Mouse (Mus musculus): ENCODE measurements around the gene Sla2. TPM values are rescaled to one million over a fixed set of nuclear protein-coding genes. Genes with fewer than 3 reads are reported as not detected.

The Sla2 gene
- total and polyA plus RNA-seq, 3 experiments: 1.1 to 3.8 (median 1.4) TPM

DNA sequence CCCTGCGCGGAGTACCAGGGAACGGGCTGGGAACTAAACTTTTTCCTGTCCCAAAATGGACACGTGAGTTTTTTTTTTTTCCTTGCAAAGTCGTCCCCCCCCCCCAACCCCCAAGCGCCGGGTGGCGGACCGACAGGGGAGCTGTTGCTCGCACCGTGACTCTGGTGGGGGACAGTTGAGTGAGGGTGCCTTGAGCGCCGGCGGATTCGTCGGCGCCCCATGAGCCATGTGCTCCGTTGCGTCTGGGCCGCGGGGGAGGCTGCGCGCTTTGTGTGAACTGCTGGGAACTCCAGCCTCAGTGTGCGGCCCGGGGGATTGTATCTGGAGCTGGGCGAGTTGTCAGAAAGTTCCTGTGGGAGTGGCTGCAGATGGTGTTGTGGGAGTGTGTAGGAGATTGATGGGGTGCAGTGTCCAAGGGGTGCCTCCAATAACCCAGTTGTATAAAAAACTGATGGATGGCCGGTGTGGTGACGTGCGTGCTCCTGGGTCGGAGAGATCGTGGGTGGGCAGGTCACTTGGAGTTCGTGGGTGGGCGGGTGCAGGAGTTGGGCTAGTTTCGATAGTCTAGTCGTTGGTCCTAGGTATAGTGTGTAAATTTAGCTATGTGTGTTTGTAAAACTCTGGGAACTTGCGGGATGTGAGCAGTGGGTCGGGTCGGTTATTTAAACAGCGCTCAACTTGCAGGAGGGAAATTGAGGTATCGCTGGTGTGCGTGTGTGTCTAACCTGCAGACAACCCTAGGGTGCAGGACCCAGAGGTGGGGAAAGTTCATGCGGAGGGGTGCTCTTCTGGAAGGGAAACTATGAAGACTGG, 45.8 kb downstream of the Sla2 start:
- peaks cover 4 to 40% of the 10 kb centered on the region in 2 experiments for H3K4me1 ChIP-seq (ENCODE audit: control insufficient read depth in 1 of 2, insufficient read depth in 2 of 2)
- dilution Hi-C loops (cut with MboI; ENCODE audit: extremely low pct_ligation_motif_present, extremely low pct_unique_long_range_greater_than_20kb, low sequenced_read_pairs): no loop called here
- TF ChIP-seq ZC3H11A (IDR thresholded peaks at IDR 0.05; ENCODE audit: low read depth, low read length) (no peak), ELF1 (IDR thresholded peaks at IDR 0.05; ENCODE audit: low read depth, low read length) (no peak), TCF12 (IDR thresholded peaks at IDR 0.05; ENCODE audit: low read depth, low read length) (0 out of 2 replicates have a peak, but pooled peaks have one; percentile 8), ZKSCAN1 (IDR thresholded peaks at IDR 0.05; ENCODE audit: borderline replicate concordance, low read depth, low read length) (no peak), MEF2A (IDR thresholded peaks at IDR 0.05; ENCODE audit: borderline replicate concordance, low read depth, low read length) (no peak), BHLHE40 (IDR thresholded peaks at IDR 0.05; ENCODE audit: low read depth, low read length) (peak; percentile 53), JUND (conservative IDR thresholded peaks at IDR 0.05; ENCODE audit: low read depth, low read length) (no peak), IRF4 (IDR thresholded peaks at IDR 0.05; ENCODE audit: low read depth, low read length) (no peak), SIN3A (IDR thresholded peaks at IDR 0.05; ENCODE audit: low read length) (peak; percentile 9; the same call in 1 of the 2 replicates), CTCF (conservative IDR thresholded peaks at IDR 0.05 in 1 of 2, IDR thresholded peaks at IDR 0.05 in 1 of 2; ENCODE audit: low read depth in 2 of 2, low read length in 2 of 2) (no peak), NRF1 (IDR thresholded peaks at IDR 0.05; ENCODE audit: low read depth, low read length) (no peak), KAT2A (IDR thresholded peaks at IDR 0.05; ENCODE audit: insufficient replicate concordance, low read length) (no peak), MAZ (IDR thresholded peaks at IDR 0.05; ENCODE audit: low read depth, low read length) (no peak), ETS1 (conservative IDR thresholded peaks at IDR 0.05; ENCODE audit: low read depth, low read length) (no peak), MAFK (IDR thresholded peaks at IDR 0.05; ENCODE audit: insufficient replicate concordance, low read length) (no peak), POLR2AphosphoS2 (IDR thresholded peaks at IDR 0.05; ENCODE audit: low read depth, low read length) (no peak), MAX (IDR thresholded peaks at IDR 0.05; ENCODE audit: low read length) (peak; percentile 59), ZMIZ1 (IDR thresholded peaks at IDR 0.05; ENCODE audit: low read depth, low read length) (no peak), UBTF (IDR thresholded peaks at IDR 0.05; ENCODE audit: low read depth, low read length) (0 out of 2 replicates have a peak, but pooled peaks have one; percentile 26), ZNF384 (IDR thresholded peaks at IDR 0.05; ENCODE audit: low read depth, low read length) (no peak), SMC3 (IDR thresholded peaks at IDR 0.05; ENCODE audit: low read depth, low read length) (no peak), HCFC1 (IDR thresholded peaks at IDR 0.05; ENCODE audit: low read depth, low read length) (no peak), CHD1 (IDR thresholded peaks at IDR 0.05; ENCODE audit: low read depth, low read length) (no peak), CHD2 (IDR thresholded peaks at IDR 0.05; ENCODE audit: low read length) (no peak), E2F4 (IDR thresholded peaks at IDR 0.05; ENCODE audit: insufficient replicate concordance, low read depth, low read length) (no peak), EP300 (IDR thresholded peaks at IDR 0.05; ENCODE audit: low read length) (no peak), USF2 (conservative IDR thresholded peaks at IDR 0.05; ENCODE audit: low read depth, low read length) (no peak), TBP (conservative IDR thresholded peaks at IDR 0.05; ENCODE audit: low read depth, low read length) (no peak), PAX5 (IDR thresholded peaks at IDR 0.05; ENCODE audit: low read length) (no peak), NELFE (IDR thresholded peaks at IDR 0.05; ENCODE audit: low read depth, low read length) (no peak), RAD21 (IDR thresholded peaks at IDR 0.05; ENCODE audit: low read depth, low read length) (no peak), MYC (IDR thresholded peaks at IDR 0.05; ENCODE audit: low read depth, low read length) (peak; percentile 68), RCOR1 (conservative IDR thresholded peaks at IDR 0.05; ENCODE audit: low read depth, low read length) (no peak), POLR2A (IDR thresholded peaks at IDR 0.05; ENCODE audit: low read depth, low read length) (no peak; the same call in 1 of the 2 replicates), USF1 (IDR thresholded peaks at IDR 0.05; ENCODE audit: low read depth, low read length) (no peak), GABPA (IDR thresholded peaks at IDR 0.05; ENCODE audit: insufficient replicate concordance, low read depth, low read length) (no peak), MXI1 (IDR thresholded peaks at IDR 0.05; ENCODE audit: low read depth, low read length) (peak; percentile 89), JUN (IDR thresholded peaks at IDR 0.05; ENCODE audit: insufficient read depth, low read depth, low read length) (no peak)
- in situ Hi-C loops (cut with MboI; ENCODE audit: low pct_ligation_motif_present, low pct_unique_long_range_greater_than_20kb, low sequenced_read_pairs): no loop called here
- DNase-seq (ENCODE audit: extremely low read depth): no peak
- no peaks in the 10 kb centered on the region for H3K9me3 ChIP-seq (replicated peaks; ENCODE audit: low read length)
- H3K4me3 ChIP-seq (replicated peaks in 1 of 3; ENCODE audit: low read depth in 2 of 3, low read length in 2 of 3, poor library complexity in 1 of 3): peak overlapping the region; percentile 61 to 80 (median 79)
- peaks cover 0 to 35% of the 10 kb centered on the region in 2 experiments for H3K36me3 ChIP-seq (replicated peaks in 1 of 2; ENCODE audit: control insufficient read depth in 1 of 2, insufficient read depth in 1 of 2, low read length in 1 of 2)
- H3K9ac ChIP-seq (ENCODE audit: insufficient read depth, low read depth): peak overlapping the region; percentile 65
- no peak overlapping the region for H3K27ac ChIP-seq (ENCODE audit: insufficient read depth, low read depth)
- no peaks in the 10 kb centered on the region for H3K27me3 ChIP-seq (replicated peaks)
- H3K4me2 ChIP-seq (ENCODE audit: insufficient read depth, low read depth, poor library complexity, severe bottlenecking): peak overlapping the region; percentile 55
- peaks cover 18% of the 10 kb centered on the region; the same call in 1 of the 2 replicates for H3K79me2 ChIP-seq (replicated peaks; ENCODE audit: control insufficient read depth, extremely low read depth, insufficient read depth, poor library complexity, severe bottlenecking)
